Mouse (Mus musculus) G1E (cell line): ENCODE results near the gene Gm14399.
"Not testable (repeated sequence)": the region's sequence is repeated elsewhere in the genome, so short reads cannot be mapped to it uniquely, and the experiment has no call there.

Source experiments
- CTCF ChIP-seq: IDR thresholded peaks from 2 replicates; pipeline ENCODE4 v1.5.1; 2012; ENCODE audit warnings: low read depth, low read length, inconsistent platforms, mixed read lengths
- GATA1 ChIP-seq: IDR thresholded peaks from 2 replicates; pipeline ENCODE4 v1.6.1; 2012; ENCODE audit warnings: borderline replicate concordance, low read length, inconsistent platforms, mixed read lengths
- POLR2AphosphoS5 ChIP-seq: IDR thresholded peaks from 2 replicates; pipeline ENCODE4 v1.6.1; 2012; ENCODE audit warnings: low read depth, low read length, inconsistent platforms; ENCODE audit not compliant: insufficient replicate concordance
- TAL1 ChIP-seq: conservative IDR thresholded peaks from 2 replicates; pipeline ENCODE4 v1.6.1; 2012; ENCODE audit warnings: low read depth, low read length, inconsistent platforms, mixed read lengths

DNA sequence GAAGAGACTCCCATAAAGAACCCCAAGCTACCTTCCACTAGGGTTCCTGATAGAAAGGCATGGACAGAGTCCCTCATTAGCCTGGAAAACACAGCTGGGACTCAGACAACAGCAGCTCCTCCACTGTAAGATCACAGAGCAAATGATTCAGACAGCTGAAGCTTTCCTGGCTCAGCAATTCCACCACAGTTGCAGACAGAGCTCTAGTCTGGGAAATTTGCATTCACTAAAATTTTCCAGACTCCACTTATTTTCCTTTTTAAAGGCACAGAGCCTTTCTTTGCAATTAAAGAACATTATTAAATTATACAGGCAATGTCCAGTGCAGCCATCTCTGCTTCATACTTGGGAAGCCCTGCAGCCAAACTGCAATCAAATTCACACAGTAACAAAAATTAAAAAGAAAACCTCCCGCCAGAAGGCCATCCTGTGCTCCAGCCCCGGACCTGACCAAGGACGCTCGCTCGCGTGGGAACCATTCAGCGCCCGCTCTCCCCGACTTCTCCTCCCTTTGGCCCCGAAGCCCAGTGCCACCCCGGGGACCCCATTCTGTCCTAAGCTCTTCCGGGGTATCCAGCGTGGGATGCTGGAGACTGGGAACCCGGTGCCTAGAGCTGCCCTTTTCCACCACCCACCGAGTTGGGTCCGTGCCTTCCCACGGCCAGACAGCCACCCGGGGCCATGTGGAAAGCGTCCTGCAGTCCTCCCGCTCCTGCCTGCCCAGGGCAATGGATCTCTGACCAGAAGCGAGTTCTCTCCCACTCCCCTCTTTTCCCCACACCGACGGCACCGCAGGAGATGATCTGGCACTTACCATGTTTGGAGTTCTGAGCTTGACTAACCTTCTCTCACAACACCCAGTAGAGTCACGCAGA is 457 bp downstream of the Gm14399 start:
- not testable (repeated sequence) for TF ChIP-seq GATA1, CTCF, TAL1, POLR2AphosphoS5
